Mouse (Mus musculus): ENCODE data around the gene Bcl2a1c.
"Not testable (repeated sequence)": the region's sequence is repeated elsewhere in the genome, so short reads cannot be mapped to it uniquely, and the experiment has no call there.

Bcl2a1c gene

GRCm38 (mm10) chr9:114329855-114330254 is at the start of gene Bcl2a1c:
Gene Bcl2a1c (plus strand): TSS chr9:114330135.
- DNase-seq (ENCODE audit: low read depth) = not testable (repeated sequence)

GRCm38 (mm10) chr9:114305957-114306356 is 24.0 kb upstream of the Bcl2a1c start:
- DNase-seq (ENCODE audit: low read depth) = peak; percentile 7

DNA sequence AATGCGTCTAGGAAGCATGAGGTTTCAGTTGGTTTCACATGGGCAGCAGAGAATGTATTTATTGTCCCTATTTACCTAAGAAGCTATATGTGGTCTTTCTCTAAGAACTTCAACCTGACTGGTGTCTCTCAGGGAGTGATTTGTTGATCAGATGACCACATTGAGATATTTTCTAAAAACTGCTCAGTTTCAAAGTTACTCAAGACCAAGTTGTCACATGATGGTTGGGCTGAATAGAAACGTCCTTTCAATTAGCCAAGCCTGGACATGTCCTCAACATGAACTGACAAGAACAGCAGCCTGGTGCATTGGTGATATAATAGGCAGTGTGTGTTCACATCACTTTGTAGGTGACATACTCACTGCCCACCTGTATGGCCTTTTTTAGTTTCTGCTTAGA is 18.2 kb upstream of the Bcl2a1c start:
- peak; percentile 8 for DNase-seq (ENCODE audit: low read depth)

DNA sequence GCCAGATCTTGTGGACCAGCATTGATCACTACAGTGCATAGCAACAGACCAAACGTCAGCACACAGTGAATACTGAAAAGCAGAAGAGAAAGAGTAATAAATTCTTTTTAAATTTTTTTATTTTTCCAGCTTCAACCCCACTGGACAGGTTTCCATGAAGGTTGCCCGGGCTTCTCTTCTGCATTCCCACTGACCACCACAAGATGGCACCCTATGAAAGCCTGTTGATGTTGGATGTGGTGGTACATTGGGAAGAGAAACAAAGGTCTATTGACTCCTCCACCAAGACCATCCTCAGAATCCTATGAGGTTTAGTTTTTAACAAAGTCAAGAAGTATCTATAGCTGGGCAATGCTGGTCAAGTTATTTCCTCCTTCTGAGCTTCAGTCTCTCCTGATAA is 11.9 kb upstream of the Bcl2a1c start:
- DNase-seq (ENCODE audit: low read depth) = peak; percentile 60

- no peak for DNase-seq (ENCODE audit: low read depth)
Observed at GRCm38 (mm10) chr9:114326011-114326748, 3.8 kb upstream of the Bcl2a1c start.

DNA sequence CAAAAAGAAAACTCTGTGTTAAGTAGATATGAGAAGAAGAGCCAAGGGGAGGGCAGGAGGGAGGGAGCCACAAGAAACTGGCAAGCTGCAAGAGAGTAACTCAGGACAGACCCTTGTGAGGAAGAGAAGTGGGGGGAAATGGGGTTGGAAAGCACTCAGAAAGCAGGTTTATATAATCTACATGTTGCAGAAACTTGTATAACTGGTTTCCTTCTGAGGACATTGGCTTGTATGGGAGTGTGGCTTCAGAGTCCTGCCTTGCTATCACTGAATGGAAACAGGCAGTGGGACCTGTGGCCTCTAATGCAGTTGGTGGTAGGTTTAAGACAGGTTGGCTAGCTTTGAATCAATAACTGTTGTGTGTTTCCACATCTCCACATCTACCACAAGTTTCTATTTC is 1.6 kb upstream of the Bcl2a1c start:
- not testable (repeated sequence) for DNase-seq (ENCODE audit: low read depth)

DNA sequence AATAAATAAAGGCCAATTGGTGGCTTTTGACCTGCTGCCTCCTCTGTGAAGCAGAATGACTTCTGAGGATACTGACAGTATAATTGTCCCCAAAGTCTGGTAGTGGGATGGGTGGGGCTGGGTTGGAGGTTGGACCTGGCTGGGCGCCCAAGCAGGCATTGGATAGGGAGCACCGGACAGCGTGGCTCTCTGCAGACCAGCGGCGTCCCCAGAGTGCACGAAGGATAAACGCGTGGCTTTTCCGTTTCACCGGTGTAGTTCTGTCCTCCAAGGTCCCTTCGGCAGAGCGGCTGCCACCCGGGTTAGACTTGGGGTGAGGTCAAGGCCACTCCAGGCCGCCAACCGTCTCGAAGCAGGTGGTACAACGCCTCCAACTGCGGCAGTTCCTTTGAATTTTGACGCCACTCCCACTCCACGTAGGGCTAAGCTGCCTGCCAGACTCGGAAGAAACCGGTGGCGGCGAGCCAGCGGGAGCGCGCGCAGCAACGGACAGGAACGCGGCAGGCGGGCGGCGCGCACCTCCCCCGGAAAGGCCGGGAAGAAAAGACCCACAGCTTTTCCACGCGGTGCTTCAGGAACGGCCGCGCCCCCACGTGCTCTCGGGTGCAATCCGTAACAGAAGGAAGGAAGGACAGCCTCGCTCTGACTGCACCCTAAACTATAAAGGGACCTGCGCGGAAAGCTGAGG is 38.0 kb downstream of the Bcl2a1c start:
- DNase-seq (ENCODE audit: low read depth) = peak; percentile 96

DNA sequence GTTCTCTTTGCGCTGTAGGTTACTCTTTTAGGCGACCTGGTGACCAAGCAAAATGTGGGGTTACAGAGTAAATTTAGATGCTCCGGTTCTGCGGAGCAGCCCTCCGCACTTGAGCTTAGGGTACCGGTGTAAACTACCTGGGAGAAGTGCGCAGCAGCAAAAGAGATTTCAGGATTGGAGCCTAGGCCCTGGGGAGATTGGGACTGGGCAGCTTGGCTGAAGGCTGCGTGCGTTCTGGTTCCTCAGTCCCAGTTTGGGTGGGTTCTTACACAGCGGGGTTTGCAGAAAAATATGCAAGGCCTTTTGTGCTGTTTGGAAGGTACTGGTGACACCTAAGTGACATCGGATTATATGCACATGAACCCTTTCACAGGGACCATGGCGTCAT is 38.5 kb downstream of the Bcl2a1c start:
- no peak for DNase-seq (ENCODE audit: low read depth)

- DNase-seq (ENCODE audit: low read depth) = peak; percentile 72
Observed at GRCm38 (mm10) chr9:114369389-114369788, 39.5 kb downstream of the Bcl2a1c start.

GRCm38 (mm10) chr9:114371717-114372116 is 41.8 kb downstream of the Bcl2a1c start:
- DNase-seq (ENCODE audit: low read depth) = peak; percentile 69

DNA sequence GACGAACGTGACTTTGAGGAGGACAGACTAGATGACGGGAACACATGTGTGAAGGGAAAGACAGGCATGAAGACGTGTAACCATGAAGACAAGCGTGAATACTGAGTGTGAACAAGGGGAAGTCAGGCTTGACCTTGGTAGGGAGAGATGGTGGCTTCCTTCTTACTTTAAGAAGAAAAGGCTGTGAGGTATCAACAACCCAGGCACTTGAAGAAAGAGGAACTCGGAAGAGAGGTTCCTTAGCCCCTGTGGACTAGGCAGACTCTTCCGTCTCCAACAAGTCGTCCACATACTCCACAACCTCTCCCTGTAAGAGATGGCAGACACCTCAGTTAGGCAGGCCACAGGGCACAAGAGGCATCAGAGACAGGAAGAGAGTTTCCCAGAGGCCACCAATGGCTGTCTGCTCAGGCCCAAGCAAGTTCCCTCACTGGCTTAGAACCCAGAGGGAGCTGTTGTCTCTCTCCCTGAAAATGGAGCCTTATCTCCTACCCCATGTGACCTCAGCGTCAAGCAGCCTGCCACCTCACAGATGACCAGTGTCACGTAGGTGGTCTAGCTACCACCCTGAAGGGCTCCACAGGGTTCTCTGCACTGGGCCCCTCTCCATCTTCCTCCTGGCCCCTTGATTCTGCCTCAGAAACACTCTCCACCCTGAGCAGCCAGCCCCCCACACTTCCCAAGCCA is 45.5 kb downstream of the Bcl2a1c start:
- DNase-seq (ENCODE audit: low read depth) = no peak

GRCm38 (mm10) chr9:114377168-114377567 is 47.2 kb downstream of the Bcl2a1c start:
- DNase-seq (ENCODE audit: low read depth) = no peak

- DNase-seq (ENCODE audit: low read depth) = no peak
Observed at GRCm38 (mm10) chr9:114379871-114380270, 49.9 kb downstream of the Bcl2a1c start.

All from 416B (cell line).